Mouse (Mus musculus) lung, postnatal 0 days (tissue): ENCODE results near the gene Gm49601.

Experiments
- CTCF ChIP-seq: IDR thresholded peaks from 2 replicates; pipeline ENCODE4 v1.5.1; 2016; ENCODE audit warnings: antibody characterized with exemption, mild to moderate bottlenecking
- EP300 ChIP-seq: IDR thresholded peaks from 2 replicates; pipeline ENCODE4 v1.6.1; 2016; ENCODE audit warnings: antibody characterized with exemption, mild to moderate bottlenecking, control low read depth

DNA sequence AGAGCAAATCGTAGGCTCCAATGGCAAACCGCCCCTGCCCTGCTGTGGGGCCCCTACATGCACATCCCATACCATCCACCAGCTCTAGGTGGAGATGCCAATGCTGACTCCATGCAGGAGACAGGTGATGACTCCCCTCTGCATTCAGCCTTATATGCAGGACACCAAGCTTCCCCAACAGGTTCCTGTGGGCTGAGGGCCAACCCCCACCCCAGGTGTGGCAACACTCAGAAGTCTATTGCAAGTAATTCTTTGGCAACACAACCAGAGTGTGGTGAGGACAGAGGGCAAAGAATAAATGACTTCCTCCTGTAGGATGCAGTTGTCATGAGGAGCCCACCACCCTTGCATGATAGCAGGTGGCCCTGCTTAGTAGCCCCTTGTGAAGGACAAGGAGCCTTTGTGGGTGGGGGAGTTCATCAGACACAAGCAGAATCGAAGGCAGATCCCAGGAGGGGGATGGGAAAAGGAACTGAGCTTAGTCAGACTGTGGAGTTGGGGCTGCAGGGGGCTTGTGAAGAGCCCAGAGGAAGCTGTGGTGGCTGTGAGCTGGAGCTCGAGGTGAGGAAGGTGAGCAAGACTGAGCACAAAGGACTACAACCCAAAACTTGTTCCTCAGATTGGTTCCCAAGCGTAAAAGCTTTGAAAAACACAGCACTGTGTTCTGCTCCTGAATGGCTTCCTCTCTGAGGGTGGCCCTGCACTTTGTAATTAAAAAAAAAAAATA lies 29.3 kb upstream of the Gm49601 start:
- TF ChIP-seq EP300 (no peak), CTCF (no peak)
